Mouse (Mus musculus): Measurements from ENCODE around the gene Inka2.

GRCm38 (mm10) chr3:105704031-105705008, at the start of gene Inka2:
- TF ChIP-seq POLR2A (IDR thresholded peaks at IDR 0.05; ENCODE audit: insufficient read depth, low read depth, low read length) (no peak; the same call in 1 of the 2 replicates), CTCF (IDR thresholded peaks at IDR 0.05; ENCODE audit: insufficient read depth, low read depth, low read length) (no peak)
